Mouse (Mus musculus): ENCODE results near the gene Fkbpl. TPM values are rescaled to one million over a fixed set of nuclear protein-coding genes. Genes with fewer than 3 reads are reported as not detected.

The Fkbpl gene
- polyA plus RNA-seq, 1 experiment from 2014 or later = 8.8 TPM

- TF ChIP-seq CTCF (IDR thresholded peaks at IDR 0.05; ENCODE audit: low read depth) = no peak
- Histone ChIP-seq H3K4me2 (replicated peaks; ENCODE audit: low read depth) (no peak overlapping the region), H3K36me3 (ENCODE audit: control insufficient read depth, insufficient read depth) (no peaks in the 10 kb centered on the region), H3K27ac (ENCODE audit: low read depth, low read length) (no peak overlapping the region), H3K27me3 (replicated peaks; ENCODE audit: control insufficient read depth, insufficient read depth, low read length) (no peaks in the 10 kb centered on the region), H3K9me3 (ENCODE audit: control insufficient read depth) (no peaks in the 10 kb centered on the region), H3K4me3 (ENCODE audit: low read depth, low read length) (no peak overlapping the region), H3K4me1 (replicated peaks; ENCODE audit: control insufficient read depth, insufficient read depth, low read length) (0 out of 2 replicates have a peak, but pooled peaks cover 7% of the 10 kb centered on the region), H3K9ac (ENCODE audit: low read depth, low read length) (no peak overlapping the region)
- no peak for ATAC-seq
- 72% methylated on average over 3 of the region's 3 CpGs for WGBS
Measured at GRCm38 (mm10) chr17:34641945-34642344, 2.6 kb upstream of the Fkbpl start.

GRCm38 (mm10) chr17:34643379-34643778 is 1.2 kb upstream of the Fkbpl start:
- WGBS = 82% methylated on average over 4 of the region's 4 CpGs
- ATAC-seq = no peak
- H3K27ac ChIP-seq (ENCODE audit: low read depth, low read length) = no peak overlapping the region

GRCm38 (mm10) chr17:34643944-34644343 is 620 bp upstream of the Fkbpl start:
- H3K27me3 ChIP-seq (replicated peaks; ENCODE audit: control insufficient read depth, insufficient read depth, low read length) = no peaks in the 10 kb centered on the region
- H3K36me3 ChIP-seq (ENCODE audit: control insufficient read depth, insufficient read depth) = no peaks in the 10 kb centered on the region; the same call in 1 of the 2 replicates
- 0 out of 2 replicates have a peak, but pooled peaks cover 7% of the 10 kb centered on the region for H3K4me1 ChIP-seq (replicated peaks; ENCODE audit: control insufficient read depth, insufficient read depth, low read length)
- 77% methylated on average over 10 of the region's 10 CpGs for WGBS
- no peak overlapping the region for H3K9ac ChIP-seq (ENCODE audit: low read depth, low read length)
- no peak for TF ChIP-seq CTCF (IDR thresholded peaks at IDR 0.05; ENCODE audit: low read depth)
- ATAC-seq = no peak
- no peaks in the 10 kb centered on the region for H3K9me3 ChIP-seq (ENCODE audit: control insufficient read depth)
- no peak overlapping the region for H3K27ac ChIP-seq (ENCODE audit: low read depth, low read length)
- no peak overlapping the region for H3K4me3 ChIP-seq (ENCODE audit: low read depth, low read length)
- H3K4me2 ChIP-seq (replicated peaks; ENCODE audit: low read depth) = no peak overlapping the region

More at GRCm38 (mm10) chr17:34643379-34643778, 1.2 kb upstream of the Fkbpl start:
- H3K4me2 ChIP-seq (replicated peaks; ENCODE audit: low read depth) = no peak overlapping the region
- no peak for TF ChIP-seq CTCF (IDR thresholded peaks at IDR 0.05; ENCODE audit: low read depth)
- no peaks in the 10 kb centered on the region for H3K9me3 ChIP-seq (ENCODE audit: control insufficient read depth)
- no peaks in the 10 kb centered on the region for H3K27me3 ChIP-seq (replicated peaks; ENCODE audit: control insufficient read depth, insufficient read depth, low read length)
- 0 out of 2 replicates have a peak, but pooled peaks cover 7% of the 10 kb centered on the region for H3K4me1 ChIP-seq (replicated peaks; ENCODE audit: control insufficient read depth, insufficient read depth, low read length)
- no peaks in the 10 kb centered on the region; the same call in 1 of the 2 replicates for H3K36me3 ChIP-seq (ENCODE audit: control insufficient read depth, insufficient read depth)
- no peak overlapping the region for H3K4me3 ChIP-seq (ENCODE audit: low read depth, low read length)
- no peak overlapping the region for H3K9ac ChIP-seq (ENCODE audit: low read depth, low read length)

GRCm38 (mm10) chr17:34645256-34645829 is 779 bp downstream of the Fkbpl start:
- WGBS = 44% methylated on average over 10 of the region's 10 CpGs

GRCm38 (mm10) chr17:34645831-34646511 is 1.4 kb downstream of the Fkbpl start:
- ATAC-seq = no peak
- WGBS = 85% methylated on average over 30 of the region's 30 CpGs
- H3K4me3 ChIP-seq (ENCODE audit: low read depth, low read length) = no peak overlapping the region
- no peaks in the 10 kb centered on the region for H3K9me3 ChIP-seq (ENCODE audit: control insufficient read depth)
- no peak overlapping the region for H3K27ac ChIP-seq (ENCODE audit: low read depth, low read length)
- no peak overlapping the region for H3K9ac ChIP-seq (ENCODE audit: low read depth, low read length)
- peak overlapping the region; percentile 48; the same call in 1 of the 2 replicates for H3K4me2 ChIP-seq (replicated peaks; ENCODE audit: low read depth)
- H3K4me1 ChIP-seq (replicated peaks; ENCODE audit: control insufficient read depth, insufficient read depth, low read length) = 0 out of 2 replicates have a peak, but pooled peaks cover 7% of the 10 kb centered on the region
- no peak for TF ChIP-seq CTCF (IDR thresholded peaks at IDR 0.05; ENCODE audit: low read depth)
- peaks cover 9% of the 10 kb centered on the region for H3K36me3 ChIP-seq (ENCODE audit: control insufficient read depth, insufficient read depth)
- no peaks in the 10 kb centered on the region for H3K27me3 ChIP-seq (replicated peaks; ENCODE audit: control insufficient read depth, insufficient read depth, low read length)

More at GRCm38 (mm10) chr17:34645256-34645829, 779 bp downstream of the Fkbpl start:
- H3K27me3 ChIP-seq (replicated peaks; ENCODE audit: control insufficient read depth, insufficient read depth, low read length) = no peaks in the 10 kb centered on the region
- no peaks in the 10 kb centered on the region for H3K9me3 ChIP-seq (ENCODE audit: control insufficient read depth)
- no peak for ATAC-seq
- no peak for TF ChIP-seq CTCF (IDR thresholded peaks at IDR 0.05; ENCODE audit: low read depth)
- peak overlapping the region; percentile 56 for H3K4me3 ChIP-seq (ENCODE audit: low read depth, low read length)
- H3K27ac ChIP-seq (ENCODE audit: low read depth, low read length) = no peak overlapping the region
- 0 out of 2 replicates have a peak, but pooled peaks cover 7% of the 10 kb centered on the region for H3K4me1 ChIP-seq (replicated peaks; ENCODE audit: control insufficient read depth, insufficient read depth, low read length)
- peaks cover 7% of the 10 kb centered on the region for H3K36me3 ChIP-seq (ENCODE audit: control insufficient read depth, insufficient read depth)
- H3K9ac ChIP-seq (ENCODE audit: low read depth, low read length) = peak overlapping the region; percentile 57
- peak overlapping the region; percentile 80 for H3K4me2 ChIP-seq (replicated peaks; ENCODE audit: low read depth)
